Mouse (Mus musculus) gastrocnemius, adult 2 months (tissue): ENCODE data around the gene Wnt5a. TPM values are rescaled to one million over a fixed set of nuclear protein-coding genes. Genes with fewer than 3 reads are reported as not detected.

Experiments
- DNase-seq: peaks from one replicate; pipeline ENCODE4 v3.0.0; 2022
- H3K27ac ChIP-seq: fragments of 200-600 bp; 2 replicates; pipeline ENCODE4 v1.8.1; 2022; ENCODE audit warnings: mild to moderate bottlenecking
- H3K4me3 ChIP-seq: fragments of 200-600 bp; 2 replicates; pipeline ENCODE4 v1.8.1; 2022; ENCODE audit warnings: mild to moderate bottlenecking, moderate library complexity
- CTCF ChIP-seq: fragments of 200-600 bp; IDR thresholded peaks from 2 replicates; pipeline ENCODE4 v1.8.1; 2022; ENCODE audit warnings: antibody characterized with exemption, mild to moderate bottlenecking, moderate library complexity
- intact Hi-C: fragments of 180-260 bp; cut with DNase I; formaldehyde crosslinking; loops from one replicate; pipeline ENCODE4 v1.15.1; 2025
- total RNA-seq, 2 experiments: library from RNA; stranded (reverse); gene quantifications; 2 replicates each; pipeline ENCODE4 v1.2.3; 2021

The Wnt5a gene
- total RNA-seq, 2 experiments from 2014 or later = 4.9 to 6.2 TPM

GRCm38 (mm10) chr14:28511029-28511651 lies 6.6 kb downstream of the Wnt5a start:
- intact Hi-C loops = loop anchor here (10.0 kb wide), 1 partner anchor 934 kb away; no protein-coding TSS in a partner anchor
- Histone ChIP-seq H3K27ac (peak overlapping the region; percentile 54), H3K4me3 (peak overlapping the region; percentile 90)
- TF ChIP-seq CTCF = no peak
- peak; percentile 46 for DNase-seq

- no peak for DNase-seq
- intact Hi-C loops = loop anchor here (10.0 kb wide), 1 partner anchor 932 kb away; no protein-coding TSS in a partner anchor
- Histone ChIP-seq H3K4me3 (no peak overlapping the region), H3K27ac (no peak overlapping the region)
- no peak for TF ChIP-seq CTCF
These were observed 8.4 kb downstream of the Wnt5a start for GRCm38 (mm10) chr14:28512805-28513590.

GRCm38 (mm10) chr14:28514171-28514570 lies 9.6 kb downstream of the Wnt5a start:
- DNase-seq = no peak
- intact Hi-C loops = loop anchor here (10.0 kb wide), 1 partner anchor 931 kb away; no protein-coding TSS in a partner anchor
- no peak overlapping the region for H3K27ac ChIP-seq
- TF ChIP-seq CTCF = no peak
- no peak overlapping the region for H3K4me3 ChIP-seq

- H3K27ac ChIP-seq = no peak overlapping the region
- DNase-seq = no peak
- intact Hi-C loops = loop anchor here (10.0 kb wide), 1 partner anchor 929 kb away; no protein-coding TSS in a partner anchor
- H3K4me3 ChIP-seq = no peak overlapping the region
- TF ChIP-seq CTCF = no peak
These were observed 10.8 kb downstream of the Wnt5a start for GRCm38 (mm10) chr14:28515331-28515730.

GRCm38 (mm10) chr14:28517631-28518560 lies 13.3 kb downstream of the Wnt5a start:
- H3K4me3 ChIP-seq = no peak overlapping the region
- no peak overlapping the region for H3K27ac ChIP-seq
- no peak for DNase-seq
- intact Hi-C loops = loop anchor here (10.0 kb wide), 1 partner anchor 927 kb away; no protein-coding TSS in a partner anchor
- no peak for TF ChIP-seq CTCF

GRCm38 (mm10) chr14:28521106-28521505 lies 16.6 kb downstream of the Wnt5a start:
- H3K27ac ChIP-seq = peak overlapping the region; percentile 80
- intact Hi-C loops = loop anchor here (10.0 kb wide), 1 partner anchor 64 kb away; no protein-coding TSS in a partner anchor
- DNase-seq = peak; percentile 67
- no peak overlapping the region for H3K4me3 ChIP-seq
- TF ChIP-seq CTCF = no peak

- no peak for TF ChIP-seq CTCF
- H3K4me3 ChIP-seq = no peak overlapping the region
- intact Hi-C loops = loop anchor here (10.0 kb wide), 1 partner anchor 62 kb away; no protein-coding TSS in a partner anchor
- no peak overlapping the region for H3K27ac ChIP-seq
- DNase-seq = no peak
These were observed 18.1 kb downstream of the Wnt5a start for GRCm38 (mm10) chr14:28522611-28523010.

GRCm38 (mm10) chr14:28525566-28525965 lies 21.0 kb downstream of the Wnt5a start:
- H3K27ac ChIP-seq = no peak overlapping the region

GRCm38 (mm10) chr14:28528151-28528685 lies 23.7 kb downstream of the Wnt5a start:
- no peak for TF ChIP-seq CTCF
- intact Hi-C loops = loop anchor here (10.0 kb wide), 1 partner anchor 57 kb away; no protein-coding TSS in a partner anchor
- H3K4me3 ChIP-seq = no peak overlapping the region
- no peak for DNase-seq
- H3K27ac ChIP-seq = no peak overlapping the region

More at GRCm38 (mm10) chr14:28525566-28525965, 21.0 kb downstream of the Wnt5a start:
- no peak overlapping the region for H3K4me3 ChIP-seq
- TF ChIP-seq CTCF = no peak
- DNase-seq = no peak
- intact Hi-C loops = loop anchor here (10.0 kb wide), 1 partner anchor 59 kb away; no protein-coding TSS in a partner anchor

GRCm38 (mm10) chr14:28531531-28531930 lies 27.0 kb downstream of the Wnt5a start:
- no peak for DNase-seq
- peak; percentile 11; the same call in 1 of the 2 replicates for TF ChIP-seq CTCF
- H3K4me3 ChIP-seq = no peak overlapping the region
- intact Hi-C loops = no loop called here
- no peak overlapping the region for H3K27ac ChIP-seq

GRCm38 (mm10) chr14:28532943-28533342 lies 28.4 kb downstream of the Wnt5a start:
- no peak for TF ChIP-seq CTCF
- intact Hi-C loops = no loop called here
- peak; percentile 82 for DNase-seq
- Histone ChIP-seq H3K27ac (peak overlapping the region; percentile 68), H3K4me3 (peak overlapping the region; percentile 38)

- intact Hi-C loops = no loop called here
- H3K4me3 ChIP-seq = no peak overlapping the region
- no peak for TF ChIP-seq CTCF
- DNase-seq = no peak
- peak overlapping the region; percentile 68; the same call in 1 of the 2 replicates for H3K27ac ChIP-seq
These were observed 29.3 kb downstream of the Wnt5a start for GRCm38 (mm10) chr14:28533876-28534275.
